Mouse (Mus musculus): ENCODE results near the gene Tnfrsf13b.
"Not testable (repeated sequence)": the region's sequence is repeated elsewhere in the genome, so short reads cannot be mapped to it uniquely, and the experiment has no call there.

Gene Tnfrsf13b

GRCm38 (mm10) chr11:61127421-61128055, 983 bp downstream of the Tnfrsf13b start:
- no peak for DNase-seq (ENCODE audit: low read depth, low spot score)

- no peak for DNase-seq (ENCODE audit: low read depth, low spot score)
Measured at GRCm38 (mm10) chr11:61129305-61129704, 2.8 kb downstream of the Tnfrsf13b start.

- not testable (repeated sequence) for DNase-seq (ENCODE audit: low read depth, low spot score)
Measured at GRCm38 (mm10) chr11:61130646-61131045, 4.1 kb downstream of the Tnfrsf13b start.

DNA sequence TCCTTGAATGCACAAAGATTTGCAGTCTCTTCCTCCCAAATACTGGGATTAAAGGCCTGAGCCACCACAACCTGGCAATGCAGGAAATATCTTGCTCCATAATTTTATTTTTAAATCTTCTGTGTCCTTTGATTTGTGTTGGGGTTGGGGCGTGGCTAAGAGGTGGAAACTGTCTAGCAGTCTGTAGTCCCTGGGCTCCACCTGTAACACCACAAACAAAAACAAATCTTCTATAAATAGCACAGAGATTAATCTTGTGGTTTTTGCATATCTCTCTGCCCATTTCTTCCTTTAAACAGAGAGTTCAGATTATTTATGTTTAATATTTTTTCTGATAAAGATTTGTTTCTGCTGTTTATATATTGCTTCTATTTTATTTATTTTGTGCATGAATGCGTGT, 6.4 kb downstream of the Tnfrsf13b start:
- no peak for DNase-seq (ENCODE audit: low read depth, low spot score)

DNA sequence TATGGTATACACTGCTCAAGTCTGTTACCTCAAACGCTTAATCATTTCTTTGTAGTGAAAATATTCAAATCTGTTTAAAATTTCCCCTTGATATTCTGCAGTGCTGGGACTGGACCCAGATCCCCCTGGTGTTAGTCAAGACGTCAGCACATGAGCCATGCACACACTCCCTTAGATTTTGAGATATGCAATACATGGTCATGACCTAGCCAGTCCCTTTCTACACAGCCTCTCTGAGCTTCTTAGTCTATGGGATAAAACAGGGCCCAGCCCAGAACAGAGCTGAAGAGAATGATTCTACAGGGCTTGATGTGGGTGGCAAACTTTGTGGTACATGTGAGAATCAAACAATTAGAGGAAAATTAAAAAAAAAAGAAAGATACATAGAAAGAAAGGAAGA, 15.1 kb downstream of the Tnfrsf13b start:
- DNase-seq (ENCODE audit: low read depth, low spot score): no peak

DNA sequence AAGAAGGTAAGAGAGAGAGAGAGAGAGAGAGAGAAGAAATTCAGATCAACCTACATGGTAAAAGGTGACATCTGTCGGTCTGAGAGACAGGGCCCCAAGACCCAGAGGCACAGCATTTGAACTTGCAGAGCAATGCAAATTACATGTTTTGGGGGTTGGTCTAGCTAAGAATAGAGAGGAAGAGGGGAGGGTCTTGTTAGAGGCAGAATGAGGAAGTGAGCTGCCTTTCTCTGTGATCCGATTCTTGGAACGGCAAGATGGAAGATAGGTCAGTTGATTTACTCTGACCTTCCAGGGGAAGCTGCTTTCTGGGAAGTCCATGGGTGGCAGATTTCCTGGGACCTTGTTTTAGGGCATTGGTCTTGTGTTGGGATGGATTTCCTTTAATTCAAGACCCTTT, 15.7 kb downstream of the Tnfrsf13b start:
- DNase-seq (ENCODE audit: low read depth, low spot score): no peak

GRCm38 (mm10) chr11:61142941-61143530, 16.5 kb downstream of the Tnfrsf13b start:
- DNase-seq (ENCODE audit: low read depth, low spot score): no peak

- no peak for DNase-seq (ENCODE audit: low read depth, low spot score)
Measured at GRCm38 (mm10) chr11:61143564-61144469, 17.3 kb downstream of the Tnfrsf13b start.

DNA sequence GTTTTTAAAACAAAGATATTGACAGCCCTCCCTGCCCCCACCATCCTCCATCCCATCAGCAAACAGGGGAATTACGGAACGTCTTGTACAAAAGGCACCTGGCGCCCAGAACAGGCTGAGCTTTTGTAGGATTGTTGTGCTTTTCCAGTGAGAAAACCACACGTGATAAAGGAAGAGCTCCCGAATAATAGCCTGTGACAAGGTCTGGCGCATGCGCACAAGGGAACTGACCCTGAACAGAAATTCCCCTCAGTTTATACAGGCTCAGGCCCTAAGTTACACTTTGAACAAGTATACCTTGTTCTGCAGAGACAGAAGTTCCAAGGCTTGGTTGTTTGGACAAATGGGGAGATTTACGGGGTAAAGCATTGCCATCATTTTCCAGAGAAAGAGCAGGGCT, 19.0 kb downstream of the Tnfrsf13b start:
- no peak for DNase-seq (ENCODE audit: low read depth, low spot score)

GRCm38 (mm10) chr11:61146645-61147299, 20.2 kb downstream of the Tnfrsf13b start:
- DNase-seq (ENCODE audit: low read depth, low spot score): peak; percentile 61

DNA sequence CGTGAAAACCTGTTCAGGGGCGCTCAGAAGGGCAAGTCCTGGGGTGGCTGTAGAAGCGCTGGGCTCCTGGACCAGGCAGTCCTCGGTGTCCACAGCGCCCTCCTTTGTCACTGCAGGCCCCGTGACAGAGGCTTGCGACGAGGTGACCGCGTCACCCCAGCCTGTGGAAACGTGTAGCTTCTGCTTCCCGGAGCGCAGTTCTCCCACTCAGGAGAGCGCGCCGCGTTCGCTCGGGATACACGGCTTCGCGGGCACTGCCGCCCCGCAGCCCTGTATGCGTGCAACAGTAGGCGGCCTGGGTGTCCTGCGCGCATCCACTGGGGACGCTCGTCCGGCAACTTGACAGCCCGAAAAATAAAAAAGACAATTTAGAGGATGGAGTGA, 20.7 kb downstream of the Tnfrsf13b start:
- peak; percentile 78 for DNase-seq (ENCODE audit: low read depth, low spot score)

- peak; percentile 67 for DNase-seq (ENCODE audit: low read depth, low spot score)
Measured at GRCm38 (mm10) chr11:61150233-61151001, 23.9 kb downstream of the Tnfrsf13b start.

DNA sequence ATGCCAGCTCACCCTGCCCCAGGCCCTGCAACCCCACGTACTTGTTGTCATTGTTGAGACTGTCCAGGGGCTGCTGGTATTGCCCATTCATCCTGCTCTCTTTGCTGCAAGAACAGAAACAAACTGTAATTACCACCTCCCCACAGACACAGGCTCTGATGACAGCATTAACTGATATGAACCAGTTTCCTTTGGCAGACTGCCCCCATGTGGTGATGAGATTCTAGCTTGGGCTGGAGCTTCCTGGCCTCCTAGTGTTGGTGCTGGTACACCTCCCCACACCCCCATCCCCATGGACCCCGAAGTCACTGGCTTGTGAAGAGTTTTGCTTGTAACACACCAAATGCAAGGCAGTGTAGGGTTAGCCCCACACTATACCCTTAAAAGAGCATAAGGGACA, 29.2 kb downstream of the Tnfrsf13b start:
- peak; percentile 72 for DNase-seq (ENCODE audit: low read depth, low spot score)

- DNase-seq (ENCODE audit: low read depth, low spot score): no peak
Measured at GRCm38 (mm10) chr11:61158141-61158540, 31.6 kb downstream of the Tnfrsf13b start.

DNA sequence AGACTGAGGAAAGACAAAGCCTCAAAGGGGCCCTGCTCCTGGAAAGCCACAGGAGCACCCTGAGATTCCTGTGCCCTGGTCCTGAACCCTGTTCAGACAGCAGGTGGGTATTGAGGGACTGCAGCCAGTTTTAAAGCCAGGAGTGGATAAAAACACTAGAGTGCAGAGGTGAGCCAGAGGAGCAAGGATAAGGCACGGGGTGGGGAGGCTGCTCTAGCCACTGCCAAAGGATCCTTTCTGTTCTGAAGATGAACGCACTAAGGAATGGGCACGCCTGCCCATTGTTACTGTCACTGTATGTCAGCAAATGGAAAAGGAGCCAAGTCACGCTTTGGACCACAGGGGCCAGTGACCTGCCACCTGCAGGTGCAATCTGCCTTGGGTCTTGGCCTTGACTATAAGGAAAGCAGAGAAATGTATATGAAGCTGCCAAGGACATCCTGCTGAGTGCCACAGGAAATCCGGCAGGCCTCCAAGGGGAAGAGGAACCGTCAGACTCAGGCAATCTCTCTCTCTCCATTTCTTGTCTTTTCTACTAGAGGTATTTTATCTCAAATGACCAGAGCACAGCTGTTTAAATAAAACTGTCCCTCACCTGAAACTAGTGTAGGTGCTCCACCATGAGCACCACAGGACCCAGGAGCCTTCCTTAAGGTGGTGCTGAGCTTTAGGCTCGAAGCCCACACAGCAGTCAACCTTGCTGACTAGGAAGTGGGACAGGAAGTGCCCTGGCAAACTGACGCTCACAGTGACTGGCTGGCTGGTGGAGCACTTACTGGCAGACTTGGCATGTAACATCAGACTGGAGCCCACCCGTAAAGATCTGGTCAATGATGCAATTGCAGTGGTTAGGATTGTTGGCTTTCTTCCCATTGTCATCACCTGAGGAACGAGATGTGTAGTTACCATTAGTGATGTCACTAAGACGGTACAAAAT, 33.5 kb downstream of the Tnfrsf13b start:
- peak; percentile 88 for DNase-seq (ENCODE audit: low read depth, low spot score)

DNA sequence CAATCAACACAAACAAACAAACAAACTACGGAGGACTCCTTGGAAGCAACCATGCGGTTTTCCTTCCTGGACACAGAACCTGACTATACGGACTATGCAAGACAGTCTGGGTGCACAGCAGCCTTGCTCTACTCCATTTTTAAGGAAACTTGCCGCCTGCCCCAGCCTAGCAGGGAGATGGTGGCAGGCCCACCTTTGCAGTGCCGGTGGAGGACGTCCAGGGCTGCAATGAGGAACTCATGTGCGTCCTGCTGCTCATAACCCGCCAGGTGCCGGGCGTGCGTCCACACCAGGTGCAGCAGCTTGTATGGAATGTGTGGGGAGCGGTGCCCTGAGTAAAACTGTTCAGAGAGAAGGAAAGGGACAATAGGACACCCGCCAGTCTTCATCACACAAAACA, 34.6 kb downstream of the Tnfrsf13b start:
- no peak for DNase-seq (ENCODE audit: low read depth, low spot score)

- DNase-seq (ENCODE audit: low read depth, low spot score): no peak
Measured at GRCm38 (mm10) chr11:61162776-61163175, 36.2 kb downstream of the Tnfrsf13b start.

- DNase-seq (ENCODE audit: low read depth, low spot score): no peak
Measured at GRCm38 (mm10) chr11:61163341-61163740, 36.8 kb downstream of the Tnfrsf13b start.

GRCm38 (mm10) chr11:61164366-61164765, 37.8 kb downstream of the Tnfrsf13b start:
- no peak for DNase-seq (ENCODE audit: low read depth, low spot score)

GRCm38 (mm10) chr11:61164881-61165280, 38.3 kb downstream of the Tnfrsf13b start:
- DNase-seq (ENCODE audit: low read depth, low spot score): no peak
